Mouse (Mus musculus): Measurements from ENCODE around the gene 2310039H08Rik.
A peak's percentile ranks its signal among the peaks of the same experiment; 100 is the strongest.
"Not testable (repeated sequence)": the region's sequence is repeated elsewhere in the genome, so short reads cannot be mapped to it uniquely, and the experiment has no call there.

Gene 2310039H08Rik

DNA sequence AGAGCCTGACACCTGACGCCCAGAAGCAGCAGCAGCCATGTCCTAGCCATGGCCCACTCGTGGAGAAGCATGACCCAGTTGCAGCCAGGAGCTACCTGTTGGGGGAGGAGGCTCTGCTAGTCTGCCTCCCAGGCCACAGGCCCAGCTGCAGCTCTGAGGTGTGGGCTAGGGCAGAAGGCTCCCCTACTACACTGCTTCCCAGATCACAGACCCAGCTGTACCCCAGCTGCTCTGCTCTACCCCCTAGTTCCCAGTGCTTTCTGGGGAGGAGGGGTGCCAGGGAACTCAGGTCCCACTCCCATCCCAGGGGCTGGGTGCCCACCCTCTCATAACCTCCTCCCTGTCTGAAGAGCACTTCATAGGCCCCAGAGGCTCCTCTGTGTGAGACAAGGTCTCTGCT lies 8.9 kb upstream of the 2310039H08Rik start, which contains the start of gene Ptcra:
Gene Ptcra, minus strand, starts transcription at position 169 of the 400 bp plus-strand sequence.
- DNase-seq (ENCODE audit: low spot score): no peak

- not testable (repeated sequence) for DNase-seq (ENCODE audit: low spot score)
These were observed 7.5 kb upstream of the 2310039H08Rik start for GRCm38 (mm10) chr17:46764916-46765315.

DNA sequence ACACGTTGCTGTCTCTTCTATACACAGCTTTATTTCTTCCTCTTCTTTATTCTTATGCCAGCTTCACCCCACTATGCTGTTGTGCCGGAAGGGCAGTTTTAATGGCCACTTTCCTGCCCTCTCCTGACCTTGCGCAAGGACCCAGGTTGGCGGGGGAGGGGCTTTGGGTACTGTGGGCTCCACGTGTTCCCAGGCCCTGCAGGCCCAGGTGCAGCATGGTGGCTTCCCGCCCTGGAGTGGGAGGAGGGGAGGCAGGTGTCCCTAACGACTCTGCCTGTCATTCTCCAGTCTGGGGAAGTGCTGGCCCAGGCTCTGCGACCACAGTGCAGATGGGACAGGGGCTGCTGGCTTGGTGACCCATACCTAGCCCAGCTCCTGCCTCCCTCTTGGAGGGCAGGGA lies 4.6 kb upstream of the 2310039H08Rik start:
- no peak for DNase-seq (ENCODE audit: low spot score)

GRCm38 (mm10) chr17:46770546-46770945 lies 1.9 kb upstream of the 2310039H08Rik start:
- no peak for DNase-seq (ENCODE audit: low spot score)

- DNase-seq (ENCODE audit: low spot score): no peak
These were observed 1.4 kb upstream of the 2310039H08Rik start for GRCm38 (mm10) chr17:46771025-46771424.

GRCm38 (mm10) chr17:46771616-46772015 lies 819 bp upstream of the 2310039H08Rik start:
- DNase-seq (ENCODE audit: low spot score): no peak

DNA sequence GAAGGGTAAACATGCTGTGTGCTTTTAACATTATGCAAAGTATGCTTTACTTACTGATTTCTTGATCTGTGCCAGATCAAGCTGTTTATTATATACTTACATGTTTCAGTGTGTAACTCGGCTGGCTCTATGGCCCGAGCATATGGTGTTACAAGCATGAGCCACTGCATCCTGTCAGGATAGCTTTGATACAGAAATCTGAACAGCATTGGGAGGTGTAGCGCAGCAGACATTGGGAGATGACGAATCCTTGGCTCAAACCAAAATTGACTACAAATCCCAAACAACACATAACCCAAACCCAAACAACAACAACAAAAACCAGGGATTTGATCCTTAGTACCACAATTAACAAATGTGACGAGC lies 414 bp upstream of the 2310039H08Rik start:
- DNase-seq (ENCODE audit: low spot score): no peak

DNA sequence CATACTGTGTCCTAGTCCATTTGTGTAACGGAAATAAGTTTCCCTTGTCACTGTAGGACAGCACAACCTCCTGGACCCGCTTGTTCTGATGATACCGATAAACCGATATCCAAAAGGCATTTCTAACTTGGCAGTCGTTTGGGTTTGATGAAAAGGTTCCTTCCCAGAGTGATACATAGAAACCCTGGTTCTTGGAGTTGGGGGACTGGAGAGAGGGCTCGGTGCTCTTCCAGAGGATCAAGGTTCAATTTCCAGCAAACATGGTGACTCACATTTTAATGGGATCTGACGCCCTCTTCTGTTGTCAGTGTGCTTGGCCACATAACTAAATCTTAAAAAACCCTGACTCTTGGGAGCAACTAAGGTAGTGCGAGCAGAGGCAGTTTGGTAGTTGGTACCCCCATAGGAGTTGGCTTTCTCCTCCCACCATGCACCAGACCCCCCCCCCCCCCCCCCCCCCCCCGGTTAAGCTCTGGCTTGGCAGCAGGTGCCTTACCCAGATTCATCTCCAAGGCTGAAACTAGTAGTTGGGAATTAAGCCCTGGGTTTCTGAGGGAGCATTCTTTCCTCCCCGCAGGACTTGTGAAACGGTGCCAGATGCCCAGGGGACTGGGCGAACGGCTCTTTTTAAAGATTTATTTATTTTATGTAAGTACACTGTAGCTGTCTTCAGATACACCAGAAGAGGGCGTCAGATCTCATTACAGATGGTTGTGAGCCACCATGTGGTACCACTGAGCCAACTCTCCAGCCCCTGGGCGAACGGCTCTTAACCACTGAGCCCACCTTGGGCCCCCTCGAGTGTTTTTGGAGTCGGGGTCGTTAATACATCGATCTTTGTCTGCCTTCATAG lies 1.1 kb downstream of the 2310039H08Rik start:
- DNase-seq (ENCODE audit: low spot score): no peak

- DNase-seq (ENCODE audit: low spot score): no peak
These were observed 1.7 kb downstream of the 2310039H08Rik start for GRCm38 (mm10) chr17:46774131-46774472.

DNA sequence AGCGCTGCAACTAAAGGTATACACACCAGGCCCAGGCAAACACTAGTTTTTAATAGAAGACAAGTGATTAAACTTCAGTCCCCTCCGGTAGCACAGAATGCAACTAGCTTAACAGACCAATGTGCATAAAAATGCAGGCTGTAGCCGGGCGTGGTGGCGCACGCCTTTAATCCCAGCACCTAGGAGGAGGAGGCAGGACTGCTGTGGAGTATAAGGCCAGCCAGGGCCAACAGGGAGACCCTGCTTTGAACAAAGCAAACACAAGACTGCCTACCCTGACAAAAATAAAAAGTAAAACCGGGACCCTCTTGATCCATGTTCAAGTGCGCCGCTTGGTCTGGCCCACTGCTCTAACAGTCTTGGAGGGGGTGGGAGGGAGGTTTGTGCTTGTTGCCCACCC lies 2.6 kb downstream of the 2310039H08Rik start:
- DNase-seq (ENCODE audit: low spot score): no peak

GRCm38 (mm10) chr17:46776087-46776486 lies 3.7 kb downstream of the 2310039H08Rik start:
- no peak for DNase-seq (ENCODE audit: low spot score)

- DNase-seq (ENCODE audit: low spot score): no peak
These were observed 9.4 kb downstream of the 2310039H08Rik start for GRCm38 (mm10) chr17:46781876-46782275.

GRCm38 (mm10) chr17:46782341-46783221 lies 10.1 kb downstream of the 2310039H08Rik start, which contains the start of gene Rpl7l1:
TSS of gene Rpl7l1 (minus strand) at chr17:46782672.
- peak; percentile 90 for DNase-seq (ENCODE audit: low spot score)

DNA sequence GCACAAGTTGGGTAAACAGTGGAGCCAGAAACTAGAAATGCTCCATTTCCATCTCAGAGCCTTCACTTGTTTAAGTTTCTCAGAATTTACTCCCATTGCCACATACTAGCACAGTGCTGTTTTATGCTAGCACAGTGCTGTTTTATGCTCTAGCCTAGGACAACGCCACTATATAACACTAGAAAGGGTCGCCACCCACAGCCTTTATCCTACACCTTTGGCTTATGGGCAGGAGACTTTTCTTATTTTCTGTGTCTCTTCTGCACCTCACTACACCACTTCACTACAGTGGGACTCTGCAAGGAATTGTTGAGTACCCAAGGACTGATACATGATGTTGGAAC lies 10.8 kb downstream of the 2310039H08Rik start:
- no peak for DNase-seq (ENCODE audit: low spot score)

DNA sequence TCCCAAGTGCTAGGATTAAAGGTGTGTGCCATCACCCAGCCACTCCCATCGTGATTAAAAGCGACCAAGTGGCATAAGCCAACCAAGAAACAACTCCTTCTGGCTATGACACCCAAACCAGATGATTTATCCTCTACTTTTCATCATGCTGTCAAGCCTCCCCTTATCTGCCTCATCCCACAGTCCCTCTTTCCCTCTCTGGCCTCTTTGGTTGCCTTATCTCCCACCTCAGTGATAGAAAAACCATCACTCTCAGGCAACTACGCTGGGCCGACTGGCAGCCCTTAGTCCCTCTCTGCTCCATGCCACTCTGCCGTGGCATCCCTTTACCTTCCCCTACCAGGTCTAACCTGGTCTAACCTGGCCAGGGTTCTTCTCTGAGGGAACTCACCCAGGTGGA lies 14.5 kb downstream of the 2310039H08Rik start:
- DNase-seq (ENCODE audit: low spot score): no peak

DNA sequence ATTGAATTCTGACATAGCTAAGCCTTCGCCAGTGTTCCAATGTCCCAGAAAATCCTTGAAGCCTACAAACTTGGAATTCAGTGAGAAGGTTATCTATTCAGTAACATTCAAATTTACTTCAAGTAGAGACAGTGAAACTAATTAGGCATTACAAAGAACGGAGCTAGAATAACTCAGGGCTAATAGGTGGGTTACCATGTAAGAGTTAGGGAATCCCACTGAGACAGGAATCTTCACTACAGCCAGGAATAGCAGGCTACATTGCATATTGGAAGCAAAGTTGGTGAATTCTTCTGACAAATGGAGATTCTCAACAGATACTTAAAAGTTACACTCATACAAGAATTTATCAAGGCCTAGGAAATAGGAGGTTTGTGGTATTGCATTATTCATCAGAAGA lies 15.5 kb downstream of the 2310039H08Rik start:
- DNase-seq (ENCODE audit: low spot score): not testable (repeated sequence)

- no peak for DNase-seq (ENCODE audit: low spot score)
These were observed 20.5 kb downstream of the 2310039H08Rik start for GRCm38 (mm10) chr17:46792963-46793362.

GRCm38 (mm10) chr17:46796743-46797142 lies 24.3 kb downstream of the 2310039H08Rik start:
- DNase-seq (ENCODE audit: low spot score): no peak

GRCm38 (mm10) chr17:46797386-46797785 lies 25.0 kb downstream of the 2310039H08Rik start:
- no peak for DNase-seq (ENCODE audit: low spot score)

DNA sequence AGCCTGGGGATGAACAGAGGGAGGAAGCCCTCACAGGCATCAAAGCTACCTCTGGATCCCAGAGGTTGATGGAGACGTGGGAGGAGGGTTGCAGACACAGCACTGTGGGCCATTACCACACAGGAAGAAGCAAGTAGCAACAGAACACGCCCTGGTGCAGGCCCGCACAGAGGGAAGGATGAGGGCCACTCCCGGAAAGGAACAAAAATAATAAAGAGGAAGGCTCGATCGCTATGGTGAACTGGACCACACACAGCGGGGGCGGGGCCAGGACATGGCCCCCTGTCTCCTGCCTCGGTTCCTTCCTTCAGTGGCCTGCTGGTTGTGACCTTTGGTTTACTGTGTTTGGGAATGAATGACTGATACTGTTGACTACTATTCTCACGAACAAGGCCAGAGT lies 27.2 kb downstream of the 2310039H08Rik start:
- DNase-seq (ENCODE audit: low spot score): no peak

DNA sequence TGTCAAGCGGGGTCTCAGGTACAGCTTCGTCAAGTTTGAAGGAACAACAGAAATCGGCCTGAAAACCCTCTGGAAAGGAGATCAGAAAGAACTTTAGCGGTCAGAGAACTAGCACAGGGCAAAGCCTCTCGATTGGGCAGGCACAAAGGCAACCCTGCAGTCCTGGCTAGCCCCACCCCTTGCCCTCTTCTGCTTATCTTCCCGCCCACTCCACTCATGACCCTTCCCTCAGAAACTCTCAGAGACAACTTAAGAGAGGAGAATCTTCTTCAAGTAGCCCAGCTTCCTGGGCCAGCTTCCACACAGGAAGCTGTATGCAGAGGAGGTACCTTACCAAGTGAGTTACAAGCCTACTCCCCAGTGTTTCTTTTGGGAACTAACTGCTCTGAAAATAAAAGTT lies 29.3 kb downstream of the 2310039H08Rik start:
- no peak for DNase-seq (ENCODE audit: low spot score)

DNA sequence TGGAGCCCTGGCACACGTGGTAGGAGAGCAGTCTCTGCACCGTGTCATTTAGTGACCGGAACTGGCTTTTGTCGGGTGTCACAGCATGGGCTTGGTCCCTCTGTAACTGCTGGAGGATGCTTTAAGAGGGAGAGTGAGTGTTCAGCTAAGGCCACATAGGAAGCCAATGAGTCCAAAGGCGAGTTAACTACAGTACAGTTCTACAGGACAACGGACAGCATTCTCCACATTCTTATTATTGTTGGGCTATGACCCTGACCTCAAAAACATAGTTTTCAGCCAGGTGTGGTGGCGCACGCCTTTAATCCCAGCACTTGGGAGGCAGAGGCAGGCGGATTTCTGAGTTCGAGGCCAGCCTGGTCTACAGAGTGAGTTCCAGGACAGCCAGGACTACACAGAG lies 35.9 kb downstream of the 2310039H08Rik start:
- no peak for DNase-seq (ENCODE audit: low spot score)
